Mouse (Mus musculus) kidney, adult 2 months (tissue): ENCODE measurements around the gene 4921504E06Rik.

ENCODE experiments used
- CTCF ChIP-seq: fragments of 200-500 bp; conservative IDR thresholded peaks from 2 replicates; pipeline ENCODE4 v1.5.1; 2011; ENCODE audit warnings: low read depth, mild to moderate bottlenecking, control low read depth, low read length, moderate library complexity, mixed read lengths; ENCODE audit not compliant: insufficient read depth, insufficient read length
- POLR2A ChIP-seq: fragments of 200-500 bp; IDR thresholded peaks from one replicate; pipeline ENCODE4 v1.6.1; 2011; ENCODE audit warnings: low read depth, low read length, control low read depth

DNA sequence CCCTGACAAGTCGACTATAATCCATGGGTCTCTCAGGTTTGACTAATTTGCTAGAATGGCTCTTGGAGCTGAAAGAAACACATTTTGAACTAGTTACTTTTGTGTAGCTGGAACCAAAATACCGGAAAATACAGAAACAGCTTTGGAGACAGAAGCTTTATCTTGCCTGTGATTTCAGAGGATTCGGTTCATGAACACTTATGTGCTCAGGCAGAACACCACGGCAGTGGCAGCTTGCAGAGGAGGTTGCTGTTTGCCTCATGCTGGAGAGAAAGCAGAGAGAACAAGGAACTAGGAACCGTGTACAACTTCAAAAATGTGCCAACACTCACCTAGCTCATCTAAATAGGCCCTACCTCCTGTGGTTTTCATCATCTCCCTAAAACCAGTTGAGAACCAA lies 46.1 kb upstream of the 4921504E06Rik start:
- TF ChIP-seq CTCF, result no peak
- TF ChIP-seq POLR2A, result no peak
